ENCODE assay signal across 14 mouse cellular contexts in genomic region chr8:75086002-75086401, GRCm38 (mm10). TPM values are rescaled to one million over a fixed set of nuclear protein-coding genes. Genes with fewer than 3 reads are reported as not detected.
DNase-seq lines count a peak whose midpoint lies in the region; ATAC-seq and TF ChIP-seq lines count a peak whose summit lies in the region.
"Had no signal": no experiment of that assay in that cellular context is flagged by ENCODE, and none has a peak within 500 bp of the region (broad histone marks: within the 10 kb centered on the region; RNA-seq: fewer than 3 reads in every experiment).

No protein-coding gene starts in this region.

- no peak for TF ChIP-seq POLR2A in liver, adult 2 months (IDR thresholded peaks at IDR 0.05; ENCODE audit: extremely low read depth, insufficient read depth, low read length)

- no peaks in the 10 kb centered on the region for H3K9me3 ChIP-seq in lung, embryonic 16.5 days (ENCODE audit: control insufficient read depth, low read length)
- H3K9me3 ChIP-seq: embryonic facial prominence, embryonic 15.5 days; midbrain, embryonic 13.5 days had no signal

- no peaks in the 10 kb centered on the region for H3K36me3 ChIP-seq in liver, adult 2 months (ENCODE audit: control insufficient read depth, insufficient read depth, low read length)
- no peaks in the 10 kb centered on the region for H3K36me3 ChIP-seq in lung, embryonic 16.5 days (ENCODE audit: control insufficient read depth, insufficient read depth, low read length)
- H3K36me3 ChIP-seq: embryonic facial prominence, embryonic 15.5 days; midbrain, embryonic 13.5 days had no signal

- no peak overlapping the region for H3K4me2 ChIP-seq in lung, embryonic 16.5 days (ENCODE audit: low read depth, low read length)
- H3K4me2 ChIP-seq: embryonic facial prominence, embryonic 15.5 days; midbrain, embryonic 13.5 days had no signal

- no peak overlapping the region for H3K9ac ChIP-seq in liver, adult 2 months (ENCODE audit: low read depth, low read length)
- H3K9ac ChIP-seq in lung, embryonic 16.5 days (ENCODE audit: low read length): no peak overlapping the region
- H3K9ac ChIP-seq: embryonic facial prominence, embryonic 15.5 days; midbrain, embryonic 13.5 days had no signal

- TF ChIP-seq CTCF in liver, adult 2 months (IDR thresholded peaks at IDR 0.05; ENCODE audit: low read depth, low read length): no peak

- DNase-seq in liver, adult 2 months (ENCODE audit: extremely low read depth, low read depth, low spot score): peak; percentile 41
- DNase-seq in liver: no peak
- peak; percentile 44 for DNase-seq in skeletal muscle tissue, adult 2 months (ENCODE audit: low read depth, low spot score)
- DNase-seq in yolk sac, embryonic 10.5 days (ENCODE audit: low spot score): no peak
- no peak for DNase-seq in right cerebral cortex, postnatal 10 days (ENCODE audit: low spot score in 2 of 2)
- DNase-seq: adrenal gland, adult 2 months; gastrocnemius, postnatal 14 days; kidney, postnatal 4 days; thymus, postnatal 14 days had no signal

- ATAC-seq in lung, embryonic 16.5 days (ENCODE audit: low read depth): no peak
- ATAC-seq: forebrain, embryonic 14.5 days; midbrain, embryonic 13.5 days had no signal

- H3K27me3 ChIP-seq in liver, adult 2 months (ENCODE audit: control insufficient read depth, insufficient read depth, low read length): no peaks in the 10 kb centered on the region
- H3K27me3 ChIP-seq in lung, embryonic 16.5 days (ENCODE audit: control insufficient read depth, insufficient read depth, low read depth, low read length): no peaks in the 10 kb centered on the region
- H3K27me3 ChIP-seq: embryonic facial prominence, embryonic 15.5 days had no signal

- no peak overlapping the region for H3K4me3 ChIP-seq in liver, adult 2 months (ENCODE audit: insufficient read depth, low read depth, low read length)
- H3K4me3 ChIP-seq in brown adipose tissue, adult 24 weeks (ENCODE audit: insufficient read depth, low read depth, low read length): no peak overlapping the region
- H3K4me3 ChIP-seq in lung, embryonic 16.5 days (ENCODE audit: low read length): no peak overlapping the region
- H3K4me3 ChIP-seq: embryonic facial prominence, embryonic 15.5 days; midbrain, embryonic 13.5 days had no signal

- peaks cover 18% of the 10 kb centered on the region for H3K4me1 ChIP-seq in liver, adult 2 months (ENCODE audit: control insufficient read depth, insufficient read depth, low read length)
- H3K4me1 ChIP-seq in brown adipose tissue, adult 24 weeks (ENCODE audit: control insufficient read depth, insufficient read depth, insufficient read length, low read length): peaks cover 17% of the 10 kb centered on the region
- H3K4me1 ChIP-seq in lung, embryonic 16.5 days (replicated peaks; ENCODE audit: control insufficient read depth, insufficient read depth, low read length): peaks cover 20% of the 10 kb centered on the region

- no peak overlapping the region for H3K27ac ChIP-seq in liver, adult 2 months (replicated peaks; ENCODE audit: insufficient read depth, low read depth, low read length)
- peak overlapping the region; percentile 95 for H3K27ac ChIP-seq in brown adipose tissue, adult 24 weeks (replicated peaks; ENCODE audit: low read depth, low read length)
- peak overlapping the region; percentile 26; the same call in 1 of the 2 replicates for H3K27ac ChIP-seq in lung, embryonic 16.5 days (ENCODE audit: low read length)
- H3K27ac ChIP-seq: embryonic facial prominence, embryonic 15.5 days; midbrain, embryonic 13.5 days had no signal

- no peaks in the 10 kb centered on the region for H3K79me2 ChIP-seq in liver, adult 2 months (ENCODE audit: control insufficient read depth, insufficient read depth, low read length)

- 64% methylated on average over 2 of the region's 2 CpGs for WGBS in liver, adult 2 months
- WGBS in lung, embryonic 16.5 days: 69% methylated on average over 2 of the region's 2 CpGs

RNA-seq across cellular contexts. Expression of gene Hmox1, which starts 7.4 kb away (rescaled TPM):
- total RNA-seq in liver, adult 2 months (2014; rRNA removed): 16.0 and 33.4 TPM in 2 replicates
- polyA plus RNA-seq in liver, adult 2 months (2012; rRNA removed): 12.4 and 19.2 TPM in 2 replicates
- polyA plus RNA-seq in brown adipose tissue, adult 24 weeks (2012; ENCODE audit: insufficient read depth, insufficient read length, missing spikeins): 9.7 and 15.4 TPM in 2 replicates
- polyA plus RNA-seq in lung, embryonic 16.5 days (2015; fragmentation: Nextera tagmentation; extraction: Ambion mirVana): 36.5 and 43.7 TPM in 2 replicates

RNA-seq across cellular contexts. Expression of gene Mcm5, which starts 23.4 kb away (rescaled TPM):
- 2.8 and 8.3 TPM in 2 replicates for total RNA-seq in liver, adult 2 months (2014; rRNA removed)
- polyA plus RNA-seq in liver, adult 2 months (2012; rRNA removed): 2.0 and 2.2 TPM in 2 replicates
- 0.71 and 0.91 TPM in 2 replicates for polyA plus RNA-seq in brown adipose tissue, adult 24 weeks (2012; ENCODE audit: insufficient read depth, insufficient read length, missing spikeins)
- 171 and 172 TPM in 2 replicates for polyA plus RNA-seq in lung, embryonic 16.5 days (2015; fragmentation: Nextera tagmentation; extraction: Ambion mirVana)

RNA-seq across cellular contexts. Expression of gene Tom1, which starts 52.5 kb away (rescaled TPM):
- 12.2 and 16.2 TPM in 2 replicates for total RNA-seq in liver, adult 2 months (2014; rRNA removed)
- 27.7 and 29.3 TPM in 2 replicates for polyA plus RNA-seq in liver, adult 2 months (2012; rRNA removed)
- polyA plus RNA-seq in brown adipose tissue, adult 24 weeks (2012; ENCODE audit: insufficient read depth, insufficient read length, missing spikeins): 21.7 and 21.8 TPM in 2 replicates
- 19.8 and 22.1 TPM in 2 replicates for polyA plus RNA-seq in lung, embryonic 16.5 days (2015; fragmentation: Nextera tagmentation; extraction: Ambion mirVana)

Comparison
In these comparisons a context has a peak if more than half of its experiments do, and no peak if none do; other contexts are left out.
1. DNase-seq: peak in liver, adult 2 months (single experiment) and skeletal muscle tissue, adult 2 months (single experiment); none in liver (single experiment), yolk sac, embryonic 10.5 days (single experiment) and right cerebral cortex, postnatal 10 days (0 of 2).
2. RNA of gene Mcm5, which starts 23.4 kb away (polyA plus RNA-seq): 171 to 172 TPM in lung, embryonic 16.5 days; 2.0 to 2.2 TPM in liver, adult 2 months and 0.71 to 0.91 TPM in brown adipose tissue, adult 24 weeks; every median in the first group is over 10 times any median in the second.